Mouse (Mus musculus): Measurements from ENCODE around the gene Apol10b.

- TF ChIP-seq POLR2A (IDR thresholded peaks at IDR 0.05; ENCODE audit: low read depth, low read length) (no peak), CTCF (IDR thresholded peaks at IDR 0.05; ENCODE audit: borderline replicate concordance, insufficient read depth, low read length) (no peak)
Measured at GRCm38 (mm10) chr15:77593557-77593956, 2.4 kb downstream of the Apol10b start.
